Mouse (Mus musculus) bone marrow macrophage, adult 2 months (primary cell): ENCODE results near the gene Cycs.

Experiments
- CTCF ChIP-seq: IDR thresholded peaks from 2 replicates; pipeline ENCODE4 v1.5.1; 2012; ENCODE audit warnings: low read depth, mild to moderate bottlenecking, low read length, moderate library complexity
- POLR2A ChIP-seq: IDR thresholded peaks from 2 replicates; pipeline ENCODE4 v1.6.1; 2012; ENCODE audit warnings: mild to moderate bottlenecking, low read depth, low read length, borderline replicate concordance

GRCm38 (mm10) chr6:50557566-50557965 is 8.8 kb downstream of the Cycs start:
- TF ChIP-seq POLR2A (no peak), CTCF (no peak)
